Mouse (Mus musculus) forebrain, postnatal 0 days (tissue): ENCODE results near the gene Ndufb4. TPM values are rescaled to one million over a fixed set of nuclear protein-coding genes. Genes with fewer than 3 reads are reported as not detected.

ENCODE experiments used
- ATAC-seq: fragments of 200-750 bp; cut with Nextera tagmentation; 2 replicates; pipeline ENCODE4 v1.8.0; 2017; ENCODE audit warnings: mild to moderate bottlenecking, moderate library complexity
- DNase-seq: peaks from one replicate; pipeline ENCODE4 v3.0.0-alpha.2; 2015
- H3K27ac ChIP-seq: fragments of 300-500 bp; sonication (generic); 2 replicates; pipeline ENCODE4 v1.5.1; 2014; ENCODE audit warnings: low read depth, mild to moderate bottlenecking, antibody characterized with exemption, low read length, moderate library complexity, mixed read lengths
- H3K27me3 ChIP-seq: fragments of 300-500 bp; sonication (generic); 2 replicates; pipeline ENCODE4 v1.6.1; 2014; ENCODE audit warnings: mild to moderate bottlenecking, low read length, mixed read lengths; ENCODE audit not compliant: insufficient read depth
- H3K36me3 ChIP-seq: fragments of 300-500 bp; sonication (generic); 2 replicates; pipeline ENCODE4 v1.6.1; 2014; ENCODE audit warnings: mild to moderate bottlenecking, moderate library complexity; ENCODE audit not compliant: insufficient read depth
- H3K4me1 ChIP-seq: fragments of 300-500 bp; sonication (generic); 2 replicates; pipeline ENCODE4 v1.6.1; 2014; ENCODE audit warnings: antibody characterized with exemption; ENCODE audit not compliant: insufficient read depth
- H3K4me2 ChIP-seq: fragments of 300-500 bp; sonication (generic); 2 replicates; pipeline ENCODE4 v1.6.1; 2014; ENCODE audit warnings: low read depth, mild to moderate bottlenecking, moderate library complexity
- H3K4me3 ChIP-seq: fragments of 300-500 bp; sonication (generic); 2 replicates; pipeline ENCODE4 v1.5.1; 2014; ENCODE audit warnings: low read depth, low read length, mixed read lengths
- H3K9ac ChIP-seq: fragments of 300-500 bp; sonication (generic); 2 replicates; pipeline ENCODE4 v1.6.1; 2014; ENCODE audit warnings: mild to moderate bottlenecking
- H3K9me3 ChIP-seq: fragments of 300-500 bp; sonication (generic); 2 replicates; pipeline ENCODE4 v1.6.1; 2016; ENCODE audit warnings: low read length
- CTCF ChIP-seq: sonication (generic); IDR thresholded peaks from 2 replicates; pipeline ENCODE4 v1.5.1; 2016; ENCODE audit warnings: antibody characterized with exemption, control low read depth, low read depth
- WGBS: fragments of 180-500 bp; shearing (Covaris S2); extraction: QIAGEN DNeasy Blood & Tissue Kit; methylation state at CpG from one replicate; pipeline ENCODE4 v1.1.7; 2014; 5-methylcytosine and 5-hydroxymethylcytosine counted together
- polyA plus RNA-seq: library from polyadenylated mRNA; unstranded; fragments of >200 nt; fragmentation: Nextera tagmentation; extraction: Ambion mirVana; gene quantifications from 2 replicates; pipeline ENCODE4 v1.2.1, GENCODE M21; 2015
- total RNA-seq: library from RNA; depleted of rRNA; stranded (reverse); fragments of >200 nt; gene quantifications from 2 replicates; pipeline ENCODE4 v1.2.3, GENCODE M21; 2014

Ndufb4 gene
- total and polyA plus RNA-seq, 2 experiments from 2014 or later, result 33.9 to 79.1 TPM

DNA sequence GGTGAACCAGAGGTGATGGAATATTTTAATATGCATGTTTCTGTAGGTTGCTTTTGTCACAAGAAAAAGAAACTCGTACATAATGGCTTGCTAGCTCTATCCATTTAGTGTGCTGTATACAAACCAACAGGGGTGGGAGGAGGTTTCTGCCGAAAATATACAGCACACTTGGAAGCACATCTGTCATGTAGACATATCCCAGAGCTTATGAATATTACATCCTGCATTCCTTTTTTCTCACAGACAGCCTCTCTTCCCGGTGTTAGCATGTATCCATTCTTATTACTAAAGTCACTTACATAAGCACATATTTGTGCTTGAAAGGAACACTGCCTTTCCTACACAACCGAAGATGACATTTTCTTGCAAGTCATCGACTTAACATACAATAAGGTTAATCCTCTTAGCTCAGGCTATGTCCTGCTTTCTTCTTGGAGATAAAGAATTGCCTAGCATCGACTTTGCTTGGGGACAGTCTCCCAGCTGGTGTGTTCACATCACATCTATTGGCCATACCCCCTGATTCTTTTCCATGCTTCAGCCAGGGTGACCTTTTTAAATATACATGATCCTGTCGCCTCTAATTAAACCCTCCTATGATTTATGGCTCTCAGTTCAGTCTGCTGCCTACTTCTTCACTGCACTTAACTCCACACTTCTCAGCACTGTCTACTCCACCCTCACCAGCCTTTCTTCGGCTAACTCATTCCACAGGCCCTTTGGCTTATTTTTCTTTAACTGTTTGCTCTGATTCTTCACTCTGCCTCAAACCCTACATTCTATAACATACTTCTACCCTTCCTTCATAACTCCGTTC lies 9.6 kb upstream of the Ndufb4 start:
- ATAC-seq (peak; percentile 23; the same call in 1 of the 2 replicates), DNase-seq (no peak)
- Histone ChIP-seq H3K4me2 (no peak overlapping the region), H3K27me3 (no peaks in the 10 kb centered on the region), H3K27ac (no peak overlapping the region), H3K4me3 (no peak overlapping the region), H3K4me1 (no peaks in the 10 kb centered on the region), H3K9ac (no peak overlapping the region), H3K36me3 (no peaks in the 10 kb centered on the region), H3K9me3 (no peaks in the 10 kb centered on the region)
- 65% methylated on average over 9 of the region's 9 CpGs for WGBS
- no peak for TF ChIP-seq CTCF

DNA sequence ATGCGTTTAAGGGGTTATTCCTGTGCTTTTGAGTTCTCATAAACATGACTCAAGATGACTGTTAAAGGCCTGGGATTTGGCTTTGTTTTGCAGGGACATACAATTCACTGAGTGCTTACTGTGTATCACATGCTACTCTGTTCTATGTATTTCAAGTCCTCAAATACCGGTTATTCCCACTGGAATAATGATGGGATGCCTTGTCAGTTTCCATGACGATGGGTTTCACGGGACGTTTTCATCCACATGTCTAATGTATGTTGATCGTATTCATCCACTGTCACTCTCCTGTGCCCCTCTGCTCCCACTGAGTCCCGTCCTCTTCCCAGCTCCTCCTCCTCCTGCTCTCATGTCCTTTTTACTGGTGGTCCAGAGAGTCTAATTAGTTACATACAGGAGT lies 2.5 kb upstream of the Ndufb4 start:
- H3K4me3 ChIP-seq, result no peak overlapping the region
- DNase-seq (no peak), ATAC-seq (no peak)
- no peaks in the 10 kb centered on the region for H3K27me3 ChIP-seq
- peaks cover 16% of the 10 kb centered on the region; the same call in 1 of the 2 replicates for H3K4me1 ChIP-seq
- no peak overlapping the region for H3K4me2 ChIP-seq
- H3K9me3 ChIP-seq, result no peaks in the 10 kb centered on the region
- no peak overlapping the region for H3K27ac ChIP-seq
- H3K9ac ChIP-seq, result no peak overlapping the region
- 43% methylated on average over 7 of the region's 7 CpGs for WGBS
- no peak for TF ChIP-seq CTCF
- no peaks in the 10 kb centered on the region for H3K36me3 ChIP-seq

DNA sequence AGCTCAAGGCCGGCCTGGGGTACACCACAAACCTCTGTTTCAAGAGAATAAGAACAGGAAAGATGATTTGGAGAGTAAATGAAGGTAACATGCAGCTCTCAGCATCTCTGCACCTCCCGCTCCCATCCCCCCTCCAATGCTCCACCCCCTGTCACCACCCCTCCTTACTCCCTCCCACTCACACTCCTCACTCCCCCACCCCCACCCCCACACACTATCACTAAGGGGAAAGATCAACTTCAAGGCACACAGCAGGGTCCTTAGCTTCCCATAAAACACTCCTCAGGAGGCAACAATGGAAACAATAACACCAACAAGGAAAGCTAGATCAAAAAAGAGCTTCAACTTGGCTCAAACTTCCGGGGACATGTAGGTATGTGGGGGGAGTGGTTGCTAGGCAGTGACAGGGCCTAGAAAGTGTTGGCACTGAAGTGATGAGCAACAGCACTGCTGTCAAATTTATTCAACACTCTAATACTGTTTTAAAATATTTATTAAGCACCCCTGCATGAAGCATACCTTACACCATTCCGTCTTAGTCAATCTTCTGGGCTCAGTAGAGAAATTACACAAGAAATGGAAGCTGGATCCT lies 1.6 kb upstream of the Ndufb4 start:
- H3K27me3 ChIP-seq, result no peaks in the 10 kb centered on the region
- no peak for DNase-seq
- H3K4me3 ChIP-seq, result no peak overlapping the region
- peaks cover 16% of the 10 kb centered on the region; the same call in 1 of the 2 replicates for H3K4me1 ChIP-seq
- no peak overlapping the region for H3K9ac ChIP-seq
- no peak overlapping the region for H3K27ac ChIP-seq
- H3K4me2 ChIP-seq, result no peak overlapping the region
- 29% methylated on average over 4 of the region's 4 CpGs for WGBS
- TF ChIP-seq CTCF, result no peak
- H3K9me3 ChIP-seq, result no peaks in the 10 kb centered on the region
- ATAC-seq, result no peak
- H3K36me3 ChIP-seq, result no peaks in the 10 kb centered on the region

GRCm38 (mm10) chr16:37654831-37655455 lies 690 bp upstream of the Ndufb4 start:
- H3K36me3 ChIP-seq, result no peaks in the 10 kb centered on the region
- ATAC-seq, result no peak
- H3K27ac ChIP-seq, result 0 out of 2 replicates have a peak overlapping the region, but pooled peaks have one; percentile 51
- 68% methylated on average over 4 of the region's 4 CpGs for WGBS
- H3K27me3 ChIP-seq, result no peaks in the 10 kb centered on the region
- H3K9ac ChIP-seq, result no peak overlapping the region
- peak overlapping the region; percentile 46 for H3K4me2 ChIP-seq
- DNase-seq, result no peak
- H3K4me3 ChIP-seq, result peak overlapping the region; percentile 79; the same call in 1 of the 2 replicates
- H3K4me1 ChIP-seq, result peaks cover 16% of the 10 kb centered on the region; the same call in 1 of the 2 replicates
- TF ChIP-seq CTCF, result no peak
- H3K9me3 ChIP-seq, result no peaks in the 10 kb centered on the region

- Histone ChIP-seq H3K36me3 (peaks cover 3% of the 10 kb centered on the region; the same call in 1 of the 2 replicates), H3K9me3 (no peaks in the 10 kb centered on the region), H3K27me3 (no peaks in the 10 kb centered on the region), H3K4me1 (peaks cover 16% of the 10 kb centered on the region; the same call in 1 of the 2 replicates), H3K9ac (peak overlapping the region; percentile 80; the same call in 1 of the 2 replicates), H3K27ac (no peak overlapping the region), H3K4me3 (peak overlapping the region; percentile 79; the same call in 1 of the 2 replicates), H3K4me2 (peak overlapping the region; percentile 58)
- no peak for ATAC-seq
- no peak for DNase-seq
- TF ChIP-seq CTCF, result no peak
- 84% methylated on average over 1 of the region's 1 CpGs for WGBS
These were observed 1.2 kb downstream of the Ndufb4 start for GRCm38 (mm10) chr16:37653058-37653457.

DNA sequence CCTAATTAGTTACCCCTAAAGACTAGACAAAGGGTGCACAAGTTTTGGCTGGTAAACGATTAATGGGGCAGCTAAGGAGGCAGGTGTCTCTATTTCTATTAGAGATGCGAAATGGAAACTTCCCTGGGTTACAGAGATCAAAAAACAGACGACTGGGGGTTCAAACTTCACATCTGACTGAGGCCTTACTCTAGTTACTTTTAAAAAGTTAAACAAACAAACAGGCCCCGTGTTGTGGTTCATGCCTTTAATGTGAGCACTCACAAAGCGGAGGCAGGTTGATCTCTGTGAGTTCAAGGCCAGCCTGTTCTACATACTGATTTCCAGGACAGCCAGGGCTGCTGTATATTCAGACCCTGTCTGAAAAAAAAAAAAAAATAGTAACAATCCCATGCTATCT lies 1.6 kb downstream of the Ndufb4 start:
- WGBS, result 72% methylated on average over 5 of the region's 5 CpGs
- TF ChIP-seq CTCF, result no peak
- Histone ChIP-seq H3K4me3 (no peak overlapping the region), H3K4me2 (peak overlapping the region; percentile 58; the same call in 1 of the 2 replicates), H3K36me3 (peaks cover 6% of the 10 kb centered on the region; the same call in 1 of the 2 replicates), H3K27ac (no peak overlapping the region), H3K4me1 (peaks cover 16% of the 10 kb centered on the region; the same call in 1 of the 2 replicates), H3K9me3 (no peaks in the 10 kb centered on the region), H3K27me3 (no peaks in the 10 kb centered on the region), H3K9ac (no peak overlapping the region)
- no peak for DNase-seq
- ATAC-seq, result no peak
